Mouse (Mus musculus) urinary bladder, postnatal 4 days (tissue): ENCODE data around the gene Timm50.

Source experiments
- DNase-seq, 2 experiments: peaks; one replicate each; pipeline ENCODE4 v3.0.0; 2021 to 2022; ENCODE audit warnings: low spot score in 2 of 2

The Timm50 gene

DNA sequence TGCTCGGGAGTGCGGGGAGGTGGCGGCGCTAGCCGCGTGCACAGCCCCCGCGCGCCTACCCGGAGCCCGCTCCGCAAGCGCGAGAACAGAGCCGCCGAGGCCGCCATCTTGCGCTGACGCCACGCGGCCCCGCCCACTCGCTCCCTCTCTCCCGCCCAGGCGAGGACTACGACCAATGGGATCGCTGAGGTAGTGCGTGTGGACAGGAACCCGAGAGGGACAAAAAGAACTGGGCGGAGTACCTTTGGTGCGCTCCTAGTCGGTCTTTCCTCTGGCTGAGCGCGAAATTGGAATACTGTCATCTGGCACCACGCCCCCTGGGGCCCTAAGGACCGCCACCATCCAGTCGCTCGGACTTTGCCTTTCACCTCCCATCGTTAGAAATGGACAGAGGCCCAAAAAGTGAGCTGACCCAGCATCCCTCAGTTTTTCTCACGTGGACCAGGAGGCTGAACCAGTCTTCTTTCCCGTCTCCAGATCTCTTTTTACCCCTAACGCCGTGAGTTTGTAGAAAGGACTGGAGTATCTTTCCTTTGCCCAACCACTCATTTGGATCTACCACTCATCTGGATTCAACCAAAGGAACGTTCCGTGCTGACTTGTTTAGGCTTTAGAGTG lies at the start of gene Timm50:
TSS of gene Timm50 (minus strand) at position 147 of the 618 bp plus-strand sequence.
- peak; percentile 95 to 98 for DNase-seq

DNA sequence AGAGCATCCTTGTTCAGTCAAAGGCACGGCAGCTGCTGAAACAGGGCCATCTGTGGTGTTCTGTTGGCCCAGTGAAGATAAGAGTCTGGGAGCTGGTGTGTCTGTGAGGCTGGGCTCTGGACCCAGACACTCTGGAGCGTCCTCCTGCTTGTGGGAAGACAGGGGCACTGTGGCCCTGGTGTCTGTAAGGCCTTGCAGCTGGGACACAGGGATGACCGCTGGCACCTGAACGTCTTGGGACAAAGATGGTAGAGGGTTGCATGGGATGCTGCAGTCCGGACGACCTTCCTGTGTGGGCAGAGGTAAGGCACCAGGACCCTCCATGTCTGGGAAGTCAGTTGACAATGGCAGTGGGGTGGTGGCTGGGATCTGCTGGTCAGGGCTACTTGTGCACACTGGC lies 48.4 kb upstream of the Timm50 start:
- no peak for DNase-seq

DNA sequence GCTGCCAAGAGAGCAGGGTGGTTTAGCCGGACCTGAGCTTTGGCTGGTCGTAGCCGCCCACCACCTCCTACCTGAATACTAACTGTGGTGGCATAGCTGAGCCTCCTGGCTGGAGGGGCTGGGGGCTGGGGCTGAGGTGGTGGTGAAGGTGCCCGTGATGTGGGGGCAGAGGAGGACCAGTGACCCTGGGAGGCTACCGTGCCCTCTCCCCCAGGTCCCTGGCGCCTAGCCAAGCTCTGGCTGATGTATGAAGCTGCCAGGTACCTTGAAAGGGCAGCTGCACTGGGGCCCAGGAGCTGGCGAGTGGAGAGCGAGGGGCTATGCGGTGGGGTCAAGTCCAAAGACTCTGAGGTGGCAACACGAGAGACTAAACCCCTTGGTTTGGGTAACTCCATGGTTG lies 48.0 kb upstream of the Timm50 start:
- DNase-seq = no peak

GRCm38 (mm10) chr7:28358431-28358830 lies 46.6 kb upstream of the Timm50 start:
- no peak for DNase-seq

- peak in 1 of 2 experiments; percentile 21 for DNase-seq
Measured at GRCm38 (mm10) chr7:28357984-28358383, 46.1 kb upstream of the Timm50 start.

DNA sequence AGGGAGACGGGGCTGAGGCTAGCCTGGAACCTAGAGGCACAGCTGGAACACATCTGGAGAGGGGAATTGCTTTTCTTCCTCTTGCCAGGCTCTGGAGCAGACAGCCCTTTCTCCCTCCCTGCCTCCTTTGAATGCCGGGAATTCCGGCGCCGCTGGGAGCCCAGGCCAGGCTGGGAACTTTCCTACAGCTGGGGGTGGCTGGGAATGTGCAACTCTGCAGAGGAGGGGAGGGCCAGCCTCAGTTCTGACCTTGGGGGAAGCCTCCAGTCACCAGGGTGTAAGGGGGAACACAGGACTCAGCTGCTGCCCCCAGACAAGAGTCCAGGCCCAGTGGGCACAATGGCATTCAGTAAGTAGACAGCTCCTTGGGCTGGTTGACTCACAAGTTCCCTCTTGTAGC lies 45.1 kb upstream of the Timm50 start:
- DNase-seq = peak; percentile 76 to 83

DNA sequence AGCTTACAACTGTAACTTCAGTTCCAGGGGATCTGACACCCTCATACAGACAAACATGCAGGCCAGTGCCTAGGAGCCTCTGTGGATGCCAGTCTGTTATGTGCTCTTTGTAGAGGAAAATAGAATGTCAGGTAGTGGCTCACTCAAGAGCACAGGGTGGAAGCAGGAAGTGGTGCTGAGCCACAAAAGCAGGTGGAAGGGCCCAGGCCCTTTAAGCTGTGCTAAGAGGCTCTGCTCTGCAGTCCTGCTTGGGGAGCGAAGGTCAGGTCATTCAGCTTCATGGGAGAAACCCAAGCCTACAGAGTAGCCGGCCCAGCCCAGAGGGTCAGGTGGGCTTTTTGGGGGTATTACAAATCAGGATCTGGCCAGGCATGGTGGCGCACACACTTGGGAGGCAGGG lies 43.3 kb upstream of the Timm50 start:
- no peak for DNase-seq

GRCm38 (mm10) chr7:28354596-28354995 lies 42.7 kb upstream of the Timm50 start:
- DNase-seq = no peak

GRCm38 (mm10) chr7:28354113-28354581 lies 42.3 kb upstream of the Timm50 start:
- DNase-seq = no peak

- DNase-seq = no peak
Measured at GRCm38 (mm10) chr7:28353267-28353666, 41.4 kb upstream of the Timm50 start.

DNA sequence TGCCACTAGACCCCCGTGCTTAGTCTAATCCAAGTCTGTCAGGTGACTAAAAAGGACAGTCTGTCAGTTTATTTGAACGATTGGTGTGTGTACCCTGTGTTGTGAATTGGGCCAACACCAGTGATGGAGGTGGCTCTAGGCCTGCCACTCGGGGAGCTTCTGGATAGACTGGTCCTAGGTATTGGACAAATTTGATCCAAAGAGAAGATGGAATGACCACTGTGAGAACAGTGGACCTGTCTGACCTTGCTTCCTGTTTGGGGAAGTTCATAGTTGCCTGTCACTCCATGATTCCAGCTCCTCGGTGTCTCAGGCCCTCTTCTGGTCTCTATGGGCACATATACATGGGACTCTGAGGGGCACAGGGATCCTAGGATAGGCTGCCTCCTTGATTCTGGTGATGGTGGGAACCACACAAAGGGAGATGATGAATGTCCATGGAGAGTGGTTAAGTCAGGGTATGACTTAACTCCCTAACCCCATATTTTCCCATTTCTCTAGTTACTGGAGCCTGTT lies 39.9 kb upstream of the Timm50 start:
- DNase-seq = no peak

- peak; percentile 98 to 99 for DNase-seq
Measured at GRCm38 (mm10) chr7:28350155-28350883, 38.4 kb upstream of the Timm50 start, which contains the start of gene Rps16. Gene Rps16 (plus strand): TSS chr7:28350652.

DNA sequence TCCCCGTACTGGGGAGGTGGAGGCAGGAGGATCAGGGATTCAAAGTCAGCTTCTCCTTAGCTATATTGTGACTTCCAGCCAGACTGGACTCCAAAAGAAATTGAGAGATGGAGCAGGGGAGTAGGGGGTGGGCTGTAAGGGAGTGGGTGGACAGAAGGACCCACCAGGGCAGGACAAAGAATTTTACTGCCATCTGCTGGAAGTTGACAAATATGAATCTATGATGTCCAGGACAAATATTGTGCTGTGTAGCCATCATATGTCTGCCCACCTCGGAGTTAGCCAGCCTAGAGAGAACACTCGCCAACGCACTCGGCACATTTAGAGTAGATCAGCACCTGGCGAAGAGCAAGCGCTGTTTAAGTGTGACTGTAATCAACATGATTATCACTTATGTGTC lies 36.7 kb upstream of the Timm50 start:
- no peak for DNase-seq

DNA sequence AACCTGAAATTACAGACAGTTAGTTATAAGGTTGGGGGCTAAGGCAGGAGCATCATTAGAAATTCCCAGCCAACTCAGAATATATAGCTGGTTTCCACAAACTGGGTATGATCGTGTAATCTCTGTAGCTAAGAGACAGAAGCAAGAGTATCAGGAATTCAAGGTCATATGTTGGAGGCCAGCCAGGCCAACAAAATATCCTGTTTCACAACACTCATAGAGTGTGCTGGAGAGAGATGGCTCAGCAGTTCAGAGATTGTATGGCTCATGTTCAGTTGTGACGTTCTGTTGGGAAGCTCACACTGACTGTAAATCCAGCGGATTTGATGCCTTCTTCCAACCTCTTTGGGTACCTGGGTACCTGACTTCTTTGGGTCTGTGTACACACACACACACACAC lies 35.9 kb upstream of the Timm50 start:
- no peak for DNase-seq

DNA sequence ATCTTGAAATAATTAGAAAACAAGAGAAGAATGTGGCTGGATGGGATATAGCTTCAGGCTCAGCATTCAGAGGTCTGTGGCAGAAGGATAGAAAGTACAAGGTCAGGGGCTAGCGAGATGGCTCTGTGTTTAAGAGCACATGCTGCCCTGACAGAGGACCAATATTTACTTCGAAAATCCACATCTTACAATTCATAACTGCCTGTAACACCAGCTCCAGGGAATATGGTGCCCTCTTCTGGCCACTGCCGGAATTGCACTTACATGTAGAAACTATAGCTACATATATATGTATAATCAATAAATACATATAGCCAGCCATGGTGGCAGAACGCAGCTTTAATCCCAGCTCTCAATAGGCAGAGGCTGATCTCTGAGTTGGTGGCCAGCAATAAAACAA lies 32.8 kb upstream of the Timm50 start:
- DNase-seq = no peak

GRCm38 (mm10) chr7:28341381-28341780 lies 29.5 kb upstream of the Timm50 start:
- DNase-seq = no peak

GRCm38 (mm10) chr7:28339213-28339917 lies 27.5 kb upstream of the Timm50 start:
- no peak for DNase-seq

DNA sequence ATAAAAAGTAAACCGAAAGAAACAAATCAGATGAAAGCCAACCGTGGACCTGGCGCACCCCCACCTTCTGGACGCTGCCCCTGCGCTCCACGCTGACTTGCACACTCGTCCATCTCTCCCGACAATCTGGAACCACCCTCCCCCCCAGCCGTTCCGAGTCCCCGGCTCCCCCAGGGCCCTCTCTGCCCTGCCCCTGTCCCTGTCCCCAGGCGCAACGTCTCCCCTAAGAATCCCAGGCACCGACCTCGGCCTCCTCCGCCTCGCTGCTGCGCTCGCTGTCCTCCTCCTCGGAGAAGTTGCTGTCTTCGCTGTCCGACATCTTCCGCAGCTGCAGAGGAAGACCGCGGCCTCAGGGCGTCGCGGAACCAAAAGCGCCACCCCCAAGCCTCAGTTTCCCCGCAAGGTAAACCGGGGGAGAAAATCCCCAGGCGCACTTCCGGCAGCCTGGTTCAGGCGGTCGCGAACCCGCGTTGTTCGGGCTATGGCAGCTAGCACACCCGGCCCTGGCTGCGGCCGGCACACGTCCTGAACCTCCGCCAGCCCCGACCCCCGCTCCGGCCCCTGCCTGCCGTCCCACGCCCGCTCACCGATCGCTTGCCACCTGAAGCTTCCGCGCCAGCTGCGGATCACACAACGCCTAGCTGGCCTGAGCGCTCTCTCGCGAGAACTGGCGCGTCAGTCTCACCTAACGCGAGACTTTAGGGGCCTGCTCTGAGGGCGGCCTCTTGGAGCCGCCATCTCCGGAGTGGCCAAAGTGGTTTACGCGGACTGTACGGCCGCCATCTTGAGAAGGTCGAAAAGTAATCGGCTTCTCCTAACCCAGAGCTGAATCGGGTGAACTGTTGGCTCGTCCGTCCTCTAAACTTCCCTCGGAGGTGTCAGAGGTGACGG lies 26.5 kb upstream of the Timm50 start, which contains the start of gene Supt5:
TSS of gene Supt5 (minus strand) at position 639 of the 891 bp plus-strand sequence.
- DNase-seq = peak; percentile 95 to 97

DNA sequence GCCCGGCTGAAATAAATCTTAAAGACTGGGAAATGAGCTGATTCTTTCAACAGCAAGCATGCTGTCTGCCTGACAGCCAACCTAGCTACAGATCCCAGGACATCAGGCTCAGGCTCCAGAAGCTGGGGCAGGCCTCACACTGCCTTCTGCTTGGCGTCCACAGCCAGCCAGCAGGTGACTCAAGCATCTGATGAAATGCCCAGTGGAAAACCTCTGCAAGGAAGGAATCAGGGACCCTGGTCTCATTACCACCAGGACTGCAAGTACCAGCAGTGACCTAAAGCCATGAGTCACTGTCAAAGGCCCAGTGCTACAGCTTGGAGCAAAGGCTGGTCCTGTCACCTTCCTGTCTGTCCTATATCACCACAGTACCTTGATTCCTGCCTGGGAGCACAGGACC lies 23.6 kb upstream of the Timm50 start:
- DNase-seq = no peak

DNA sequence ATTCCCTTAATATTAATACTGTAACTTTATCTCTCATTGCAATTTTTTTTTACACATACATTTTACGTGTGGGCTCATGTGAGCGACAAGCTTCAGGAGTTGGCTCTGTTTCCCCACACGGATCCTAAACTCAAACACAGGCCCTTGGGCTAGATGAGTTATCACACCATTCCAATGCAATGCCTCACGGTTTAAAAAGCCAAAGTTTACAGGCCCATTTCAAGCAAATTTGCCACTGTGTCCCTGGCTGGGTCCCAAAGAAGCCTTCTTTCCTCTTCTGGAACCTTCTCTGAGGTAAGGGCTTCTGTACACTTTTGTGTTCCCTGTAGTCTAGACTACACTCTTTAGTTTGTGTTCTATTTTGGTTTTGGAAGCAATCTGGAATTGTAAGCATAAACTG lies 22.7 kb upstream of the Timm50 start:
- no peak for DNase-seq

DNA sequence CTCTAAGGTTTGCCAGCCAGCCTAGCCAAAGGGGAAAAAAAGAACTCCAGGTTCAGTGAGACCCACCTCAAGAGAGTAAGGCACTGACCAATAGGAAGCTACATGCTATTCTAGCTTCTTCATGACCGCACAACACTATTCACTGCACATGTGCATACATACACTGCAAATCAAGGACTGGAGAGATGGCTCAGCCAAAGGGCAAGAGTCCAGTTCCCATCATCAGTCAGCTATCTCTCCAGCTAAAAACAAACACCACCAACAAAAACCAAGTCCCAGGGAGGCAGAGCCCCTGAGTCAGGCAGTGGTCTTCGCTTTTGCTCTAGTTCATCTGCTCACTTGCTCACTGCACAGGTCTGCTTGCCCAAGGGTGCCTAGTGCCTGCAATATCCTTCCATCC lies 16.4 kb upstream of the Timm50 start:
- DNase-seq = no peak
